Mouse (Mus musculus): Measurements from ENCODE around the gene Phgdh. TPM values are rescaled to one million over a fixed set of nuclear protein-coding genes. Genes with fewer than 3 reads are reported as not detected.

Gene Phgdh
- polyA plus RNA-seq (2017; shearing (Covaris generic)) = 100 to 1,000 TPM; 158 to 180 TPM

GRCm38 (mm10) chr3:98339706-98340109 lies at the start of gene Phgdh:
TSS of gene Phgdh (minus strand) at chr3:98339990.

GRCm38 (mm10) chr3:98382246-98382939 lies 42.6 kb upstream of the Phgdh start, which contains the start of gene Zfp697:
TSS of gene Zfp697 (plus strand) at chr3:98382461.

GRCm38 (mm10) chr3:98280204-98280932 lies 59.4 kb downstream of the Phgdh start, which contains the start of gene Hmgcs2:
TSS of gene Hmgcs2 (plus strand) at chr3:98280435.

Other genes with a start within 250 kb of the Phgdh start
- not detected for gene Adam30, start 179.4 kb downstream of the Phgdh start, polyA plus RNA-seq (2017; shearing (Covaris generic))
- not detected for gene Reg4, start 117.8 kb downstream of the Phgdh start, polyA plus RNA-seq (2017; shearing (Covaris generic))
- under 1 TPM in 1 of 2 experiments, not detected in 1; 0.09 TPM for gene Hmgcs2, start 59.6 kb downstream of the Phgdh start, polyA plus RNA-seq (2017; shearing (Covaris generic))
- under 1 TPM in 1 of 2 experiments, not detected in 1; 0.27 TPM for gene Zfp697, start 42.5 kb upstream of the Phgdh start, polyA plus RNA-seq (2017; shearing (Covaris generic))
- gene Gm4450, start 117.1 kb upstream of the Phgdh start, polyA plus RNA-seq (2017; shearing (Covaris generic)) = under 1 TPM in 1 of 2 experiments, not detected in 1; 0.31 TPM
- gene Hsd3b4, start 170.5 kb upstream of the Phgdh start, polyA plus RNA-seq (2017; shearing (Covaris generic)) = not detected
- gene Gm10681, start 248.8 kb upstream of the Phgdh start, polyA plus RNA-seq (2017; shearing (Covaris generic)) = not detected

Measured in activated CD4-positive, CD25-positive, alpha-beta regulatory T cell (primary cell).